Mouse (Mus musculus): ENCODE results near the gene Foxn2. TPM values are rescaled to one million over a fixed set of nuclear protein-coding genes. Genes with fewer than 3 reads are reported as not detected.

Gene Foxn2
- polyA plus RNA-seq, 1 experiment from 2014 or later: 8.2 TPM

Other genes starting within 250 kb of the Foxn2 start
- gene Ppp1r21, start 89.4 kb downstream of the Foxn2 start, polyA plus RNA-seq (2015; fragmentation: Nextera tagmentation; extraction: Ambion mirVana): 35.7 and 38.8 TPM in 2 replicates
- gene Ston1, start 157.0 kb downstream of the Foxn2 start, polyA plus RNA-seq (2015; fragmentation: Nextera tagmentation; extraction: Ambion mirVana): 1.7 and 2.1 TPM in 2 replicates
- gene Gtf2a1l, start 227.9 kb downstream of the Foxn2 start, polyA plus RNA-seq (2015; fragmentation: Nextera tagmentation; extraction: Ambion mirVana): 0.25 and 0.35 TPM in 2 replicates